25 mouse cellular contexts compared by ENCODE assay signal in genomic region chr13:91456041-91456440, GRCm38 (mm10). TPM values are rescaled to one million over a fixed set of nuclear protein-coding genes. Genes with fewer than 3 reads are reported as not detected.
DNase-seq lines count a peak whose midpoint lies in the region; ATAC-seq and TF ChIP-seq lines count a peak whose summit lies in the region.
"Had no signal": no experiment of that assay in that cellular context is flagged by ENCODE, and none has a peak within 500 bp of the region (broad histone marks: within the 10 kb centered on the region; RNA-seq: fewer than 3 reads in every experiment).

No protein-coding gene starts in this region.

- no peaks in the 10 kb centered on the region for H3K27me3 ChIP-seq in liver, embryonic 12.5 days (replicated peaks)
- H3K27me3 ChIP-seq in liver, postnatal 0 days (ENCODE audit: insufficient read depth, low read length): no peaks in the 10 kb centered on the region
- H3K27me3 ChIP-seq: CH12.LX; embryonic facial prominence, embryonic 12.5 days; forebrain, embryonic 13.5 days; forebrain, embryonic 15.5 days; Patski had no signal

- 41% methylated on average over 2 of the region's 2 CpGs for WGBS in liver, embryonic 12.5 days (ENCODE audit: insufficient replicate concordance)
- WGBS in liver, postnatal 0 days (ENCODE audit: insufficient replicate concordance): 55% methylated on average over 2 of the region's 2 CpGs

- H3K4me2 ChIP-seq in liver, embryonic 12.5 days: no peak overlapping the region
- H3K4me2 ChIP-seq in liver, postnatal 0 days (ENCODE audit: low read depth, low read length): no peak overlapping the region
- H3K4me2 ChIP-seq: embryonic facial prominence, embryonic 12.5 days; forebrain, embryonic 13.5 days; forebrain, embryonic 15.5 days had no signal

- no peak overlapping the region for H3K4me3 ChIP-seq in liver, embryonic 12.5 days
- no peak overlapping the region for H3K4me3 ChIP-seq in liver, postnatal 0 days (ENCODE audit: low read depth, low read length)
- H3K4me3 ChIP-seq: embryonic facial prominence, embryonic 12.5 days; forebrain, embryonic 13.5 days; forebrain, embryonic 15.5 days had no signal

- no peak for TF ChIP-seq CTCF in liver, postnatal 0 days (IDR thresholded peaks at IDR 0.05; ENCODE audit: low read depth)

- H3K9ac ChIP-seq in liver, embryonic 12.5 days: no peak overlapping the region
- H3K9ac ChIP-seq in liver, postnatal 0 days (replicated peaks): no peak overlapping the region
- H3K9ac ChIP-seq: embryonic facial prominence, embryonic 12.5 days; forebrain, embryonic 13.5 days; forebrain, embryonic 15.5 days; forebrain, postnatal 0 days had no signal

- no peak for TF ChIP-seq EP300 in liver, postnatal 0 days (IDR thresholded peaks at IDR 0.05; ENCODE audit: low read depth)

- no peak for ATAC-seq in liver, embryonic 12.5 days
- ATAC-seq in liver, postnatal 0 days: no peak
- ATAC-seq: activated CD4-positive, CD25-positive, alpha-beta regulatory T cell, adult 4 months; CD4-positive, CD25-positive, alpha-beta regulatory T cell, adult 4 months; forebrain, embryonic 13.5 days; forebrain, embryonic 15.5 days; forebrain, postnatal 0 days; Patski had no signal

- H3K36me3 ChIP-seq in liver, embryonic 12.5 days: no peaks in the 10 kb centered on the region
- no peaks in the 10 kb centered on the region for H3K36me3 ChIP-seq in liver, postnatal 0 days (replicated peaks; ENCODE audit: insufficient read depth, low read length)
- H3K36me3 ChIP-seq: embryonic facial prominence, embryonic 12.5 days; forebrain, embryonic 15.5 days; G1E had no signal

- peaks cover 66% of the 10 kb centered on the region for H3K4me1 ChIP-seq in liver, embryonic 12.5 days
- peaks cover 23% of the 10 kb centered on the region for H3K4me1 ChIP-seq in liver, postnatal 0 days (ENCODE audit: insufficient read depth)

- H3K9me3 ChIP-seq in liver, embryonic 12.5 days (replicated peaks): no peaks in the 10 kb centered on the region
- H3K9me3 ChIP-seq in liver, postnatal 0 days (ENCODE audit: low read length): no peaks in the 10 kb centered on the region
- H3K9me3 ChIP-seq: embryonic facial prominence, embryonic 12.5 days; forebrain, embryonic 13.5 days; forebrain, embryonic 15.5 days; G1E had no signal

- DNase-seq in liver, postnatal 0 days: no peak
- DNase-seq in Muller cell, postnatal 12 days (ENCODE audit: inconsistent ontology term): peak; percentile 67
- DNase-seq in layer of hippocampus, postnatal 36 days: no peak
- DNase-seq in adrenal gland, adult (ENCODE audit: inconsistent age in 2 of 2, low spot score in 1 of 2): no peak
- DNase-seq: adrenal gland, adult 2 months; adrenal gland, postnatal 10 days; adrenal gland, postnatal 25 days; B cell, adult 2 months; cerebellum, adult 11 months; cerebellum, adult 18-20 months; cerebellum, adult 8-10 months; cerebellum, adult 9-11 months; cerebellum, postnatal 14 days; cerebellum, postnatal 36 days; embryo, embryonic 11 days; forebrain, postnatal 0 days had no signal

- 0 out of 2 replicates have a peak overlapping the region, but pooled peaks have one; percentile 1 for H3K27ac ChIP-seq in liver, embryonic 12.5 days
- H3K27ac ChIP-seq in liver, postnatal 0 days (ENCODE audit: low read depth): no peak overlapping the region
- H3K27ac ChIP-seq: embryonic facial prominence, embryonic 12.5 days; forebrain, embryonic 13.5 days; forebrain, embryonic 15.5 days had no signal

RNA-seq across cellular contexts. Expression of gene Ssbp2, which starts 4.0 kb away (rescaled TPM):
- polyA plus RNA-seq in liver, embryonic 12.5 days (2016; fragmentation: Nextera tagmentation; extraction: Ambion mirVana): 70.2 and 74.5 TPM in 2 replicates
- polyA plus RNA-seq in liver, postnatal 0 days (2015; fragmentation: Nextera tagmentation; extraction: Ambion mirVana): 18.8 and 21.6 TPM in 2 replicates
- 100 to 1,000 TPM; 116 to 135 TPM for total RNA-seq in layer of hippocampus, postnatal 36 days (2021)
